Mouse (Mus musculus): ENCODE measurements around the gene Polr1e.
"Not testable (repeated sequence)": the region's sequence is repeated elsewhere in the genome, so short reads cannot be mapped to it uniquely, and the experiment has no call there.

Gene Polr1e

DNA sequence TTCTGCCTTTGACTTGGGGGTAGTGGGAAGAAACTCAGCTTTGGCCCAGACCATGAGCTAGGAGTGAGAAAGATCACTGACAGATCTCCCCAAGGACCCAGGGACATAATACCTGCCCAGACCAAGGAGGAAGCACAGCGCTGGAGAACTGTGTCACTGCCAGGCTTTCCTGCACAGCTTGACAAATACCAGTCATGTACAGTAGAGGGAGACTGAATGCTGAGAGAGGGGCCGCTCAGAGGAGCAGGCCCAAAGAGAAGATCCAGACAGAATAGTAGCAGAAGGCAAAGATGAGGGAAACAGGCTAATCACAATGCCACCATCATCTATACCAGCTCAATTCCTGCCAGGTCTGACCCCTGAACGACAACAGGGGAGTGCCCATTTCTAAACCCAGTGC is 36.5 kb downstream of the Polr1e start:
- DNase-seq (ENCODE audit: low read depth, low spot score): no peak

- DNase-seq (ENCODE audit: low read depth, low spot score): no peak
Observed at GRCm38 (mm10) chr4:45055451-45055850, 37.1 kb downstream of the Polr1e start.

- DNase-seq (ENCODE audit: low read depth, low spot score): not testable (repeated sequence)
Observed at GRCm38 (mm10) chr4:45063836-45064235, 45.5 kb downstream of the Polr1e start.

GRCm38 (mm10) chr4:45064577-45064976 is 46.2 kb downstream of the Polr1e start:
- DNase-seq (ENCODE audit: low read depth, low spot score): no peak

DNA sequence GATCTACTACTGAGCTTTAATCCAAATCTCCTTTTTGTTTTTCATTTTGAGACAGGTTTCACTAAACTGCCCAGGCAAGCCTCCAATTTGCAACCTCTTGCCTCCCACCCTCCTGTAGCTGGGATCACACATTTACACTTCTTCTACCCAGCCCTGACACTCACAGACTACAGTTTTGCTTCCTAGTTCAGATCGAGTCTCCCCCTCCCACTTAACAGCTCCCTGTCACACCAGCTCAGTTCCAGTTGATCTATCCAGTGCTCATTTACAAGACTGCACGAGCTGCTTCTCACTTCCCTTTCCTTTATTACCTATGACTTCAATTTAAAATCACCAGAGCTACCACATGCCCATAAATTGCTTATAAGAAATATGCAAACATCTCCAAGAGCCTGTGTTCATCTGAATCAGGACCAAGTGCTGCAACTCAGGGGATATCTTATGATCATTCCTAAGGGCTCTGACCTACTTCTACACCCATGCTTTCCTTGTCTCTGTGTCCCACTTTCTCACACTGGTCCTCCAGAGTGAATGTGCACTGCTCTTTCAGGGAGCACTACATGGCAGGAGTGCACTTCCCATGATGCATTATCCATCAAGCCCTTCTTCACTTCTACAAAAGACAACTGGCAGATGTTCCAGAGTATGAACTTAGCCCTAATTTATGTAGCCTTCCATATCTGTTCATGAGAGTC is 47.8 kb downstream of the Polr1e start:
- DNase-seq (ENCODE audit: low read depth, low spot score): no peak

GRCm38 (mm10) chr4:45067742-45068141 is 49.4 kb downstream of the Polr1e start:
- DNase-seq (ENCODE audit: low read depth, low spot score): no peak

DNA sequence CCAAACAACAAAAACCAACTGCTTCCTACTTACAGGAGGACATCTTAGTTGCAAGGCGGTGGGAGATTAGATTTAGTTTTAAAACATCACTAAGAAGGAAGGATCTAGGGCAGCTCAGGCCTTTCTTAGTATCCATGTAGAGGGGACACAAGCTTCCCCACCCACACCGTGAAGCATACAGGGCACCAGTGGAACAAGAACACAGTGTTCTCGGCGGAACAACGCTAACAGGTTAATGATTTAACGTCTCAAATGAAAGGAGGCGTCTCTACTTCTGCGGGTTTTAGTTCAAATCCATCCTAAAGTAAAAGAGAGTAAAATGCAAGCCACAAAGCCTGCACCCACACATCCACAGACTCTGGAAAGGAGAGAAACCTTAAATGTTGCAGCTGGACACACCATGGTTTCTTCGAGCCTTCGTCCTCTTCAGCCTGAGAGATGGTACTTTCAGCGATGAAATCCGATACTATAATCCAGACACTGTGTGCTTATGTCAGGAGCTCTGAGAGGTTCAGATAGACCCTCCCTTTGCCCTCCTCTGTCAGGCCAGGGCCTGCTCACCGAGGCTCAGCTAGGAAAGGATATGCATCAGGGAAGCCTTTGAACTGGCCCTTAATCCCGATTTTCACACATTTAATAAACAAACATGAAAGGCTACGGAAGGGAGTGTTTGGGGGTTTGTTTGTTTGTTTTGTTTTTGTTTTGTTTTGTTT is 54.0 kb downstream of the Polr1e start:
- DNase-seq (ENCODE audit: low read depth, low spot score): no peak

GRCm38 (mm10) chr4:45073544-45073943 is 55.2 kb downstream of the Polr1e start:
- no peak for DNase-seq (ENCODE audit: low read depth, low spot score)

DNA sequence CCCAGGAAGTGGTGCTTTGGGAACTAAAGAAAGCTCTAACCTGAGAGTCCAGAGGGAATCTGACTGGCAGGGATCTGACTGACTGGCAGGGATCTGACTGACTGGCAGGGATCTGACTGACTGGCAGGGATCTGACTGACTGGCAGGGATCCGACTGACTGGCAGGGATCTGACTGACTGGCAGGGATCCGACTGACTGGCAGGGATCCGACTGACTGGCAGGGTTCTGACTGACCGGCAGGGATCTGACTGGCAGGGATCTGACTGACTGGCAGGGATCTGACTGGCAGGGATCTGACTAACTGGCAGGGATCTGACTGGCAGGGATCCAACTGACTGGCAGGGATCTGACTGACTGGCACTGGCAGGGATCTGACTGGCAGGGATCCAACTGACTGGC is 62.7 kb downstream of the Polr1e start:
- DNase-seq (ENCODE audit: low read depth, low spot score): not testable (repeated sequence)

DNA sequence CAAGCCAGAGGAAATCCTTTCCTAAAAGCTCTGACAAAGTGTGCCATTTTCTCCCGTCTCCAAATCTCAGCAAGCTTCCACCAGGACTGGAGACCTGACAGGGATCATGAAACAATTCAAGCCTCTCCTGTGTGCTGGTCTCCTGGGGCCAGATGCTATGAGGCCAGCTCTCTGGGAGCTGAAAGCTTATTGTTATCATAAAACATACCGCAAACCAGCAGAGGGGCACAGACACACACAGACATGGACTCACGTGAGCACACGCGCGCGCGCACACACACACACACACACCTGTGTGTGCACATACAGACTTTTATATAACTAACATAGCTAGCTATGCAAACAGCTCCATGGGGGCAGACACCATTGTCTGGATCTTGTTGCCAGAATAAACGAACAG is 64.6 kb downstream of the Polr1e start:
- no peak for DNase-seq (ENCODE audit: low read depth, low spot score)

DNA sequence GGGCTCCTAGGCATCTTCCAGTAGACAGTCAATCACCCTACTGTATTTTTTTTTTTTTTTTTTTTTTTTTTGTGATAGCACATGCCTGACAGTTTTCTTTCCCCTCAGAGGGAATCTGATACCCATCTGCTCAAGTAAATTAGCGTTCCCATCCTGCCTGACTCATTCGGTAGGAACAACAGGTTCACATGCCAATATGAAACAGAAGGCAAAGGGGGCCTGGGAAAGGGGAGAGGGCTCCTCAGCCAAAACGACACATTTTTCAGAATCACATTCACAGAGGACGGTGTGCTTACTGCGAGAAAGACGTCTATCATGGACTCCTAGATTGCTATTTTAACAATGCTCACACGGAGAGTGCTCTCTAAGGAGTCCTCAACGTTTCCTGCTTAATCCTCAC is 65.1 kb downstream of the Polr1e start:
- DNase-seq (ENCODE audit: low read depth, low spot score): no peak

GRCm38 (mm10) chr4:45084021-45084894 is 65.9 kb downstream of the Polr1e start, which contains the start of gene Fbxo10:
Gene Fbxo10 (minus strand): TSS chr4:45084604.
- DNase-seq (ENCODE audit: low read depth, low spot score): peak; percentile 90

- no peak for DNase-seq (ENCODE audit: low read depth, low spot score)
Observed at GRCm38 (mm10) chr4:45084895-45085290, 66.5 kb downstream of the Polr1e start.

All from embryo, embryonic 11.5 days (tissue).